Mouse (Mus musculus) lung, embryonic 15.5 days (tissue): ENCODE data around the gene Baiap2. TPM values are rescaled to one million over a fixed set of nuclear protein-coding genes. Genes with fewer than 3 reads are reported as not detected.
A peak's percentile ranks its signal among the peaks of the same experiment; 100 is the strongest.

Experiments used
- ATAC-seq: fragments of 200-750 bp; cut with Nextera tagmentation; 2 replicates; pipeline ENCODE4 v1.8.0; 2017; ENCODE audit warnings: moderate number of reproducible peaks, borderline replicate concordance; ENCODE audit not compliant: low FRiP score, low TSS enrichment; ENCODE audit errors: extremely low read depth
- H3K27ac ChIP-seq: fragments of 300-500 bp; sonication (generic); 2 replicates; pipeline ENCODE4 v1.5.1; 2015; ENCODE audit warnings: moderate library complexity, mild to moderate bottlenecking, inconsistent platforms
- H3K27me3 ChIP-seq: fragments of 300-500 bp; sonication (generic); 2 replicates; pipeline ENCODE4 v1.6.1; 2015; ENCODE audit warnings: inconsistent platforms
- H3K36me3 ChIP-seq: fragments of 300-500 bp; sonication (generic); 2 replicates; pipeline ENCODE4 v1.6.1; 2015; ENCODE audit warnings: inconsistent platforms
- H3K4me1 ChIP-seq: fragments of 300-500 bp; sonication (generic); 2 replicates; pipeline ENCODE4 v1.6.1; 2015; ENCODE audit warnings: inconsistent platforms
- H3K4me2 ChIP-seq: fragments of 300-500 bp; sonication (generic); 2 replicates; pipeline ENCODE4 v1.6.1; 2015; ENCODE audit warnings: inconsistent platforms, mild to moderate bottlenecking, moderate library complexity
- H3K4me3 ChIP-seq: fragments of 300-500 bp; sonication (generic); 2 replicates; pipeline ENCODE4 v1.5.1; 2015; ENCODE audit warnings: mild to moderate bottlenecking, inconsistent platforms
- H3K9ac ChIP-seq: fragments of 300-500 bp; sonication (generic); 2 replicates; pipeline ENCODE4 v1.6.1; 2015; ENCODE audit warnings: inconsistent platforms
- H3K9me3 ChIP-seq: fragments of 300-500 bp; sonication (generic); 2 replicates; pipeline ENCODE4 v1.6.1; 2016; ENCODE audit warnings: inconsistent platforms
- WGBS: fragments of 180-500 bp; shearing (Covaris S2); methylation state at CpG from one replicate; pipeline ENCODE4 v1.1.7; 2015; 5-methylcytosine and 5-hydroxymethylcytosine counted together
- polyA plus RNA-seq: library from polyadenylated mRNA; unstranded; fragments of >200 nt; fragmentation: Nextera tagmentation; extraction: Ambion mirVana; gene quantifications from 2 replicates; pipeline ENCODE4 v1.2.1, GENCODE M21; 2015

Gene Baiap2
- polyA plus RNA-seq, 1 experiment from 2014 or later, result 28.9 TPM

GRCm38 (mm10) chr11:119966294-119966693 is 23.7 kb downstream of the Baiap2 start:
- Histone ChIP-seq H3K36me3 (0 out of 2 replicates have a peak, but pooled peaks cover 4% of the 10 kb centered on the region), H3K4me1 (no peaks in the 10 kb centered on the region), H3K9me3 (no peaks in the 10 kb centered on the region), H3K27ac (no peak overlapping the region), H3K4me2 (no peak overlapping the region), H3K4me3 (no peak overlapping the region), H3K27me3 (no peaks in the 10 kb centered on the region), H3K9ac (no peak overlapping the region)
- ATAC-seq, result no peak
- 85% methylated on average over 6 of the region's 6 CpGs for WGBS

GRCm38 (mm10) chr11:119967401-119967800 is 24.8 kb downstream of the Baiap2 start:
- H3K9me3 ChIP-seq, result no peaks in the 10 kb centered on the region
- WGBS, result 84% methylated on average over 8 of the region's 8 CpGs
- H3K27ac ChIP-seq, result no peak overlapping the region
- H3K4me1 ChIP-seq, result no peaks in the 10 kb centered on the region
- no peak for ATAC-seq
- no peak overlapping the region for H3K4me3 ChIP-seq
- H3K27me3 ChIP-seq, result no peaks in the 10 kb centered on the region
- no peak overlapping the region for H3K9ac ChIP-seq
- no peak overlapping the region for H3K4me2 ChIP-seq
- H3K36me3 ChIP-seq, result 0 out of 2 replicates have a peak, but pooled peaks cover 4% of the 10 kb centered on the region

- Histone ChIP-seq H3K9ac (no peak overlapping the region), H3K4me2 (no peak overlapping the region), H3K4me3 (no peak overlapping the region), H3K9me3 (no peaks in the 10 kb centered on the region), H3K27me3 (no peaks in the 10 kb centered on the region), H3K27ac (no peak overlapping the region), H3K36me3 (0 out of 2 replicates have a peak, but pooled peaks cover 4% of the 10 kb centered on the region), H3K4me1 (no peaks in the 10 kb centered on the region)
- 86% methylated on average over 2 of the region's 2 CpGs for WGBS
- no peak for ATAC-seq
Measured at GRCm38 (mm10) chr11:119967892-119968291, 25.3 kb downstream of the Baiap2 start.

GRCm38 (mm10) chr11:119970021-119970851 is 27.7 kb downstream of the Baiap2 start:
- WGBS, result 66% methylated on average over 12 of the region's 12 CpGs
- ATAC-seq, result no peak

GRCm38 (mm10) chr11:119973789-119974188 is 31.2 kb downstream of the Baiap2 start:
- Histone ChIP-seq H3K27me3 (no peaks in the 10 kb centered on the region), H3K36me3 (peaks cover 7% of the 10 kb centered on the region; the same call in 1 of the 2 replicates), H3K9me3 (no peaks in the 10 kb centered on the region), H3K4me3 (no peak overlapping the region), H3K9ac (no peak overlapping the region), H3K4me2 (no peak overlapping the region), H3K4me1 (peaks cover 19% of the 10 kb centered on the region), H3K27ac (peak overlapping the region; percentile 57)
- 70% methylated on average over 4 of the region's 4 CpGs for WGBS
- ATAC-seq, result no peak; the same call in 1 of the 2 replicates

More at GRCm38 (mm10) chr11:119970021-119970851, 27.7 kb downstream of the Baiap2 start:
- Histone ChIP-seq H3K9ac (no peak overlapping the region), H3K4me3 (no peak overlapping the region), H3K27me3 (no peaks in the 10 kb centered on the region), H3K36me3 (peaks cover 7% of the 10 kb centered on the region; the same call in 1 of the 2 replicates), H3K27ac (no peak overlapping the region), H3K9me3 (no peaks in the 10 kb centered on the region), H3K4me2 (no peak overlapping the region), H3K4me1 (peaks cover 5% of the 10 kb centered on the region; the same call in 1 of the 2 replicates)

- 58% methylated on average over 8 of the region's 8 CpGs for WGBS
- Histone ChIP-seq H3K9ac (no peak overlapping the region), H3K9me3 (no peaks in the 10 kb centered on the region), H3K4me2 (no peak overlapping the region), H3K27me3 (no peaks in the 10 kb centered on the region), H3K4me3 (no peak overlapping the region), H3K36me3 (peaks cover 3% of the 10 kb centered on the region; the same call in 1 of the 2 replicates), H3K27ac (peak overlapping the region; percentile 79), H3K4me1 (peaks cover 24% of the 10 kb centered on the region)
- peak; percentile 77 for ATAC-seq
Measured at GRCm38 (mm10) chr11:119975739-119976501, 33.4 kb downstream of the Baiap2 start.

- no peak for ATAC-seq
- WGBS, result 91% methylated on average over 4 of the region's 4 CpGs
- Histone ChIP-seq H3K9me3 (no peaks in the 10 kb centered on the region), H3K4me2 (no peak overlapping the region), H3K27ac (no peak overlapping the region), H3K27me3 (no peaks in the 10 kb centered on the region), H3K4me1 (peaks cover 30% of the 10 kb centered on the region), H3K36me3 (peaks cover 9% of the 10 kb centered on the region; the same call in 1 of the 2 replicates), H3K4me3 (no peak overlapping the region), H3K9ac (no peak overlapping the region)
Measured at GRCm38 (mm10) chr11:119978701-119979100, 36.1 kb downstream of the Baiap2 start.

- Histone ChIP-seq H3K4me1 (peaks cover 26% of the 10 kb centered on the region), H3K27me3 (no peaks in the 10 kb centered on the region), H3K9me3 (no peaks in the 10 kb centered on the region), H3K27ac (no peak overlapping the region), H3K4me2 (no peak overlapping the region), H3K9ac (no peak overlapping the region), H3K36me3 (peaks cover 11% of the 10 kb centered on the region; the same call in 1 of the 2 replicates), H3K4me3 (no peak overlapping the region)
- ATAC-seq, result no peak
- 70% methylated on average over 10 of the region's 10 CpGs for WGBS
Measured at GRCm38 (mm10) chr11:119979596-119980385, 37.2 kb downstream of the Baiap2 start.

GRCm38 (mm10) chr11:119981769-119982168 is 39.2 kb downstream of the Baiap2 start:
- no peaks in the 10 kb centered on the region for H3K9me3 ChIP-seq
- H3K4me3 ChIP-seq, result no peak overlapping the region
- no peak overlapping the region for H3K9ac ChIP-seq
- no peak overlapping the region for H3K27ac ChIP-seq
- peaks cover 11% of the 10 kb centered on the region; the same call in 1 of the 2 replicates for H3K36me3 ChIP-seq
- WGBS, result 79% methylated on average over 3 of the region's 3 CpGs
- peaks cover 15% of the 10 kb centered on the region for H3K4me1 ChIP-seq
- no peaks in the 10 kb centered on the region for H3K27me3 ChIP-seq
- no peak overlapping the region for H3K4me2 ChIP-seq
- no peak for ATAC-seq

- Histone ChIP-seq H3K4me2 (no peak overlapping the region), H3K27me3 (no peaks in the 10 kb centered on the region), H3K27ac (no peak overlapping the region), H3K9me3 (no peaks in the 10 kb centered on the region), H3K4me3 (no peak overlapping the region), H3K9ac (no peak overlapping the region), H3K4me1 (peaks cover 11% of the 10 kb centered on the region; the same call in 1 of the 2 replicates), H3K36me3 (peaks cover 11% of the 10 kb centered on the region; the same call in 1 of the 2 replicates)
- ATAC-seq, result no peak
- WGBS, result 89% methylated on average over 3 of the region's 3 CpGs
Measured at GRCm38 (mm10) chr11:119982236-119982635, 39.7 kb downstream of the Baiap2 start.

- Histone ChIP-seq H3K27me3 (no peaks in the 10 kb centered on the region), H3K36me3 (peaks cover 11% of the 10 kb centered on the region; the same call in 1 of the 2 replicates), H3K27ac (no peak overlapping the region), H3K4me1 (peaks cover 18% of the 10 kb centered on the region), H3K9ac (no peak overlapping the region), H3K9me3 (no peaks in the 10 kb centered on the region), H3K4me3 (no peak overlapping the region), H3K4me2 (no peak overlapping the region)
- 80% methylated on average over 2 of the region's 2 CpGs for WGBS
- no peak for ATAC-seq
Measured at GRCm38 (mm10) chr11:119983151-119983550, 40.6 kb downstream of the Baiap2 start.
